Mouse (Mus musculus): ENCODE measurements around the gene Gm13278. TPM values are rescaled to one million over a fixed set of nuclear protein-coding genes. Genes with fewer than 3 reads are reported as not detected.
"Not testable (repeated sequence)": the region's sequence is repeated elsewhere in the genome, so short reads cannot be mapped to it uniquely, and the experiment has no call there.

Gene Gm13278
- polyA plus RNA-seq, 1 experiment from 2014 or later = not detected

DNA sequence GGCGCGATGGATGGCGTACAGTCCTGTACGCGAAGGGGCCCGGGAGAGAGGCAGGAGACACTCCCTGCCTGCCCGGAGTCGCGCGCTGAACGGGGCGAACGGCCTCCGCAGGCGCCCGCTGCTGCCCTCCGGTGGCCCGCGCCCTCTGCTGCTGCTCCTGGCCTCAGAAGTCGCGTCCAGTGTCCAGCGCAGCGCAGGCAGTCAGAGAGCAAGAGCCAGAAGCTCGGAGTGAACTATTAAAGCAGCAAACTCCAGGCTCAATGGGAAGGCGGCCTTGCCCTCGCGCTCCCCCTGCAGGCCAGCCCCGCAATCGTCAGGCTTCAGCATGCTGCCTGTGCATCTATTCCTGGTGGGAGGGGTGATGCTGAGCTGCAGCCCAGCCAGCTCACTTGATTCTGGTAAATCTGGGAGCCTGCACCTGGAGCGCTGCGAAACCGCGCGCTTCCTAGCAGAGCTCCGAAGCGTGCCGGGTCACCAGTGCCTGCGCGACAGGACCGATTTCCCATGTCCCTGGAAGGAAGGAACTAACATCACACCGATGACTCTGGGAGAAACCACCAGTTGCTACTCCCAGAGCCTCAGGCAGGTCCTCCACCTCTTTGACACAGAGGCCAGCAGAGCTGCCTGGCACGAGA is 27.8 kb upstream of the Gm13278 start:
- H3K4me3 ChIP-seq = peak overlapping the region; percentile 40
- peak; percentile 79 for DNase-seq (ENCODE audit: low spot score)

GRCm38 (mm10) chr4:88773534-88773933 is 17.8 kb upstream of the Gm13278 start, which contains the start of gene Gm13290:
Gm13290 (plus strand) TSS chr4:88773834.
- not testable (repeated sequence) for H3K4me1 ChIP-seq (replicated peaks); H3K27me3 ChIP-seq (ENCODE audit: insufficient read depth, poor library complexity, severe bottlenecking); H3K9me3 ChIP-seq; DNase-seq (ENCODE audit: low spot score); H3K36me3 ChIP-seq; H3K4me3 ChIP-seq; H3K27ac ChIP-seq
- WGBS = no CpG with 5 or more reads among the region's 32 CpGs

More for the DNA sequence above, 27.8 kb upstream of the Gm13278 start:
- H3K36me3 ChIP-seq; H3K4me1 ChIP-seq (replicated peaks); H3K27ac ChIP-seq; H3K9me3 ChIP-seq; H3K27me3 ChIP-seq (ENCODE audit: insufficient read depth, poor library complexity, severe bottlenecking): not testable (repeated sequence)
- WGBS = 2% methylated on average over 42 of the region's 42 CpGs

GRCm38 (mm10) chr4:88776622-88777021 is 14.7 kb upstream of the Gm13278 start, which contains the start of gene Gm13289:
Gm13289 (plus strand) TSS chr4:88776922.
- WGBS = no CpG with 5 or more reads among the region's 29 CpGs
- H3K4me1 ChIP-seq (replicated peaks); H3K27ac ChIP-seq; H3K4me3 ChIP-seq; H3K36me3 ChIP-seq; H3K9me3 ChIP-seq; H3K27me3 ChIP-seq (ENCODE audit: insufficient read depth, poor library complexity, severe bottlenecking); DNase-seq (ENCODE audit: low spot score): not testable (repeated sequence)

- H3K27me3 ChIP-seq (ENCODE audit: insufficient read depth, poor library complexity, severe bottlenecking); H3K4me1 ChIP-seq (replicated peaks); H3K27ac ChIP-seq; H3K9me3 ChIP-seq; H3K4me3 ChIP-seq; DNase-seq (ENCODE audit: low spot score); H3K36me3 ChIP-seq: not testable (repeated sequence)
- no CpG with 5 or more reads among the region's 29 CpGs for WGBS
Measured at GRCm38 (mm10) chr4:88779550-88779949, 11.8 kb upstream of the Gm13278 start, which contains the start of gene Gm13272. Gm13272 (plus strand) TSS chr4:88779850.

GRCm38 (mm10) chr4:88780320-88780719 is 11.0 kb upstream of the Gm13278 start:
- H3K4me1 ChIP-seq (replicated peaks); DNase-seq (ENCODE audit: low spot score); H3K27me3 ChIP-seq (ENCODE audit: insufficient read depth, poor library complexity, severe bottlenecking); H3K9me3 ChIP-seq; H3K27ac ChIP-seq; H3K4me3 ChIP-seq; H3K36me3 ChIP-seq: not testable (repeated sequence)
- WGBS = 42% methylated on average over 16 of the region's 18 CpGs

- H3K36me3 ChIP-seq; H3K4me1 ChIP-seq (replicated peaks); DNase-seq (ENCODE audit: low spot score); H3K9me3 ChIP-seq; H3K27ac ChIP-seq; H3K27me3 ChIP-seq (ENCODE audit: insufficient read depth, poor library complexity, severe bottlenecking): not testable (repeated sequence)
- 0 out of 2 replicates have a peak within 1 kb of the TSS, but pooled peaks have one; percentile 29 for H3K4me3 ChIP-seq
- WGBS = 24% methylated on average over 5 of the region's 7 CpGs
Measured at GRCm38 (mm10) chr4:88781831-88782230, 9.5 kb upstream of the Gm13278 start, which contains the start of gene Ifnz. Ifnz (plus strand) TSS chr4:88782131.

DNA sequence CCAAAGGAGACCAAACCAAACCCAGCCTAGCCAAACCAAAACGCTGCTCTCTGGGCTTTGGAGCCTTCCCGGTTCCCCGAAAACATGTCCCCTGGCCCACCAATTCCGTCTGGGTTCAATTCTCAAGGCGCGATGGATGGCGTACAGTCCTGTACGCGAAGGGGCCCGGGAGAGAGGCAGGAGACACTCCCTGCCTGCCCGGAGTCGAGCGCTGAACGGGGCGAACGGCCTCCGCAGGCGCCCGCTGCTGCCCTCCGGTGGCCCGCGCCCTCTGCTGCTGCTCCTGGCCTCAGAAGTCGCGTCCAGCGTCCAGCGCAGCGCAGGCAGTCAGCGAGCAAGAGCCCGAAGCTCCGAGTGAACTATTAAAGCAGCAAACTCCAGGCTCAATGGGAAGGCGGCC is 9.0 kb upstream of the Gm13278 start:
- WGBS = 0% methylated on average over 18 of the region's 31 CpGs

DNA sequence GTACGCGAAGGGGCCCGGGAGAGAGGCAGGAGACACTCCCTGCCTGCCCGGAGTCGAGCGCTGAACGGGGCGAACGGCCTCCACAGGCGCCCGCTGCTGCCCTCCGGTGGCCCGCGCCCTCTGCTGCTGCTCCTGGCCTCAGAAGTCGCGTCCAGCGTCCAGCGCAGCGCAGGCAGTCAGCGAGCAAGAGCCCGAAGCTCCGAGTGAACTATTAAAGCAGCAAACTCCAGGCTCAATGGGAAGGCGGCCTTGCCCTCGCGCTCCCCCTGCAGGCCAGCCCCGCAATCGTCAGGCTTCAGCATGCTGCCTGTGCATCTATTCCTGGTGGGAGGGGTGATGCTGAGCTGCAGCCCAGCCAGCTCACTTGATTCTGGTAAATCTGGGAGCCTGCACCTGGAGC is 5.9 kb upstream of the Gm13278 start, which contains the start of gene Gm13276:
TSS of gene Gm13276 (plus strand) at position 301 of the 400 bp plus-strand sequence.
- no CpG with 5 or more reads among the region's 27 CpGs for WGBS
- not testable (repeated sequence) for H3K27me3 ChIP-seq (ENCODE audit: insufficient read depth, poor library complexity, severe bottlenecking); H3K27ac ChIP-seq; H3K36me3 ChIP-seq; H3K4me1 ChIP-seq (replicated peaks); DNase-seq (ENCODE audit: low spot score); H3K9me3 ChIP-seq; H3K4me3 ChIP-seq

More for the DNA sequence above, 9.0 kb upstream of the Gm13278 start:
- not testable (repeated sequence) for H3K4me1 ChIP-seq (replicated peaks); H3K36me3 ChIP-seq; H3K27me3 ChIP-seq (ENCODE audit: insufficient read depth, poor library complexity, severe bottlenecking); H3K27ac ChIP-seq; H3K9me3 ChIP-seq; DNase-seq (ENCODE audit: low spot score)
- H3K4me3 ChIP-seq = 0 out of 2 replicates have a peak overlapping the region, but pooled peaks have one; percentile 29

GRCm38 (mm10) chr4:88788402-88788801 is 2.9 kb upstream of the Gm13278 start, which contains the start of gene Gm13277:
Gm13277 (plus strand) TSS chr4:88788632.
- not testable (repeated sequence) for H3K27ac ChIP-seq, H3K9me3 ChIP-seq
- WGBS = 0% methylated on average over 5 of the region's 28 CpGs

GRCm38 (mm10) chr4:88793936-88794675 is 2.8 kb downstream of the Gm13278 start, which contains the start of gene Gm13275:
Gm13275 (plus strand) TSS chr4:88794487.
- under 1% methylated on average over 19 of the region's 52 CpGs for WGBS
- not testable (repeated sequence) for H3K27ac ChIP-seq; H3K4me1 ChIP-seq (replicated peaks); H3K27me3 ChIP-seq (ENCODE audit: insufficient read depth, poor library complexity, severe bottlenecking); DNase-seq (ENCODE audit: low spot score); H3K4me3 ChIP-seq; H3K9me3 ChIP-seq; H3K36me3 ChIP-seq

More at GRCm38 (mm10) chr4:88788402-88788801, 2.9 kb upstream of the Gm13278 start, which contains the start of gene Gm13277:
- DNase-seq (ENCODE audit: low spot score); H3K27me3 ChIP-seq (ENCODE audit: insufficient read depth, poor library complexity, severe bottlenecking); H3K36me3 ChIP-seq; H3K4me1 ChIP-seq (replicated peaks); H3K4me3 ChIP-seq: not testable (repeated sequence)

DNA sequence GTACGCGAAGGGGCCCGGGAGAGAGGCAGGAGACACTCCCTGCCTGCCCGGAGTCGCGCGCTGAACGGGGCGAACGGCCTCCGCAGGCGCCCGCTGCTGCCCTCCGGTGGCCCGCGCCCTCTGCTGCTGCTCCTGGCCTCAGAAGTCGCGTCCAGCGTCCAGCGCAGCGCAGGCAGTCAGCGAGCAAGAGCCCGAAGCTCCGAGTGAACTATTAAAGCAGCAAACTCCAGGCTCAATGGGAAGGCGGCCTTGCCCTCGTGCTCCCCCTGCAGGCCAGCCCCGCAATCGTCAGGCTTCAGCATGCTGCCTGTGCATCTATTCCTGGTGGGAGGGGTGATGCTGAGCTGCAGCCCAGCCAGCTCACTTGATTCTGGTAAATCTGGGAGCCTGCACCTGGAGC is 5.7 kb downstream of the Gm13278 start, which contains the start of gene Gm13279:
TSS of gene Gm13279 (plus strand) at position 301 of the 400 bp plus-strand sequence.
- H3K4me3 ChIP-seq; H3K36me3 ChIP-seq; H3K27me3 ChIP-seq (ENCODE audit: insufficient read depth, poor library complexity, severe bottlenecking); H3K27ac ChIP-seq; H3K4me1 ChIP-seq (replicated peaks); H3K9me3 ChIP-seq; DNase-seq (ENCODE audit: low spot score): not testable (repeated sequence)
- no CpG with 5 or more reads among the region's 28 CpGs for whole genome bisulfite sequencing

DNA sequence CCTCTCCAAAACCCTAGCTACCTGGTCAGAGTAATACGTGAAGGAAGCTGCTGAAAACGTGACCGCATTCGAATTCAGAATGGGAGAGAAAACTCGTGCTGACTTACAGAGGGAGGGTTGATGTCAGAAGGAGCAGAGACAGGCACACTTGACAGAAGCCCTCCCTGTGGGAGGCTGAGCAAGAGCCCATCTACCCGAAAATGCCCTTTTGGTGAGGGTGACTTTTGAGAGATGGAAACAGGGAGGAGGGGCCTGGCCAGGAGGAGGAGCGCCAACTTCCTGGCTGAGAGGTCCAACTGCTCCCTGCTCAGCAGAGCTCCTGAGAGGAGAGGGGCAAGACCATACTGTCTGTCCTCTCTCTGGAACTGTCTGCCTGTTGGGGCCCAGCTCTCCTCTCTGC is 8.0 kb downstream of the Gm13278 start, which contains the start of gene Gm13285:
TSS of gene Gm13285 (plus strand) at position 301 of the 400 bp plus-strand sequence.
- H3K9me3 ChIP-seq; DNase-seq (ENCODE audit: low spot score); H3K27me3 ChIP-seq (ENCODE audit: insufficient read depth, poor library complexity, severe bottlenecking); H3K27ac ChIP-seq; H3K36me3 ChIP-seq; H3K4me1 ChIP-seq (replicated peaks); H3K4me3 ChIP-seq: not testable (repeated sequence)
- 11% methylated on average over 6 of the region's 7 CpGs for WGBS

GRCm38 (mm10) chr4:88802954-88803353 is 11.6 kb downstream of the Gm13278 start, which contains the start of gene Gm13287:
Gm13287 (plus strand) TSS chr4:88803254.
- not testable (repeated sequence) for H3K27ac ChIP-seq; H3K4me1 ChIP-seq (replicated peaks); H3K9me3 ChIP-seq; H3K4me3 ChIP-seq; DNase-seq (ENCODE audit: low spot score); H3K36me3 ChIP-seq
- no CpG with 5 or more reads among the region's 29 CpGs for WGBS
- H3K27me3 ChIP-seq (ENCODE audit: insufficient read depth, poor library complexity, severe bottlenecking) = peaks cover 13% of the 10 kb centered on the region; the same call in 1 of the 2 replicates

All from hindbrain, embryonic 10.5 days (tissue).